Mouse (Mus musculus) ES-Bruce4 (cell line): ENCODE measurements at regions not wholly inside any gene's neighbourhood (a gene's known extent, or its start where the extent isn't known, plus 50 kb on each side); places are given as distances from the start of the nearest gene placed in this dataset.

Experiments
- CTCF ChIP-seq: IDR thresholded peaks from one replicate; pipeline ENCODE4 v1.8.1; 2011; ENCODE audit warnings: low read depth, low read length
- EP300 ChIP-seq: IDR thresholded peaks from 2 replicates; pipeline ENCODE4 v1.6.1; 2011; ENCODE audit warnings: low read depth, low read length; ENCODE audit not compliant: insufficient read depth
- POLR2A ChIP-seq: IDR thresholded peaks from one replicate; pipeline ENCODE4 v1.8.1; 2011; ENCODE audit warnings: low read length; ENCODE audit not compliant: insufficient read depth

- TF ChIP-seq EP300 (no peak), POLR2A (no peak), CTCF (no peak)
These were observed 75.4 kb upstream of the Fbxl7 start for GRCm38 (mm10) chr15:26970770-26971169.
